Mouse (Mus musculus) heart, embryonic 12.5 days (tissue): ENCODE results near the gene Scml4. TPM values are rescaled to one million over a fixed set of nuclear protein-coding genes. Genes with fewer than 3 reads are reported as not detected.

Experiments
- ATAC-seq: fragments of 200-750 bp; cut with Nextera tagmentation; 2 replicates; pipeline ENCODE4 v1.8.0; 2017; ENCODE audit warnings: moderate TSS enrichment, moderate library complexity; ENCODE audit not compliant: insufficient number of reproducible peaks, low FRiP score
- H3K27ac ChIP-seq: fragments of 300-500 bp; sonication (generic); 2 replicates; pipeline ENCODE4 v1.5.1; 2016; ENCODE audit warnings: mild to moderate bottlenecking, moderate library complexity; ENCODE audit not compliant: poor library complexity, severe bottlenecking
- H3K27me3 ChIP-seq: fragments of 300-500 bp; sonication (generic); replicated peaks from 2 replicates; pipeline ENCODE4 v1.6.1; 2016; ENCODE audit warnings: mild to moderate bottlenecking, moderate library complexity
- H3K36me3 ChIP-seq: fragments of 300-500 bp; sonication (generic); 2 replicates; pipeline ENCODE4 v1.6.1; 2016; ENCODE audit warnings: mild to moderate bottlenecking, moderate library complexity
- H3K4me1 ChIP-seq: fragments of 300-500 bp; sonication (generic); replicated peaks from 2 replicates; pipeline ENCODE4 v1.6.1; 2016; ENCODE audit warnings: mild to moderate bottlenecking
- H3K4me2 ChIP-seq: fragments of 300-500 bp; sonication (generic); 2 replicates; pipeline ENCODE4 v1.6.1; 2016; ENCODE audit warnings: mild to moderate bottlenecking, moderate library complexity
- H3K4me3 ChIP-seq: fragments of 300-500 bp; sonication (generic); 2 replicates; pipeline ENCODE4 v1.5.1; 2016; ENCODE audit warnings: mild to moderate bottlenecking
- H3K9ac ChIP-seq: fragments of 300-500 bp; sonication (generic); 2 replicates; pipeline ENCODE4 v1.6.1; 2016; ENCODE audit warnings: mild to moderate bottlenecking, moderate library complexity
- H3K9me3 ChIP-seq: fragments of 300-500 bp; sonication (generic); replicated peaks from 2 replicates; pipeline ENCODE4 v1.6.1; 2016; ENCODE audit warnings: mild to moderate bottlenecking, moderate library complexity
- WGBS: fragments of 180-500 bp; shearing (Covaris S2); methylation state at CpG from one replicate; pipeline ENCODE4 v1.1.7; 2016; 5-methylcytosine and 5-hydroxymethylcytosine counted together
- polyA plus RNA-seq: library from polyadenylated mRNA; unstranded; fragments of >200 nt; fragmentation: Nextera tagmentation; extraction: Ambion mirVana; gene quantifications from 2 replicates; pipeline ENCODE4 v1.2.1, GENCODE M21; 2016

The Scml4 gene
- polyA plus RNA-seq, 1 experiment from 2014 or later, result 1.0 TPM

- H3K4me2 ChIP-seq, result no peak overlapping the region
- no peaks in the 10 kb centered on the region for H3K9me3 ChIP-seq
- H3K27ac ChIP-seq, result no peak overlapping the region
- WGBS, result 28% methylated on average over 6 of the region's 6 CpGs
- no peaks in the 10 kb centered on the region for H3K27me3 ChIP-seq
- H3K9ac ChIP-seq, result no peak overlapping the region
- H3K4me3 ChIP-seq, result no peak overlapping the region
- no peak for ATAC-seq
- no peaks in the 10 kb centered on the region for H3K36me3 ChIP-seq
- H3K4me1 ChIP-seq, result no peaks in the 10 kb centered on the region
These were observed 26.9 kb downstream of the Scml4 start for GRCm38 (mm10) chr10:42887040-42887439.

DNA sequence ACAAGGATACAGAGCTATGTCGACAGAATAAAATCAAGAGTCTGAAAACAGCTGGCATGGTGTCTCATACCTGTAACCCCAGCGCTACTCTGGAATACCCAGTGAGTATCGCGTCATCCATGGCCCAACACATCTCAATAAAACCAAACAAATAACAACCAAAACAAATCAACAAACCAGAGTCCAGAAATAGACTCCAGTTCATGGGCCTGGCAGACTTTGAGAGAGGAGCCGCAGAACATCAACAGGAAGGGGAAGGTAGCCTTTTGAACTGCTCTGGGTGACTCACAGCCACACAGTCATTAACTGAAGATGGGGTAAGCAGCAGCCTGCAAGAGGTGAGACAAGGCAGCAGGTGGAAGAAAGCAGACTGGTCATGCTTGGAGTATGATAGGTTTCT, 28.1 kb downstream of the Scml4 start:
- no peak overlapping the region for H3K27ac ChIP-seq
- no peaks in the 10 kb centered on the region for H3K36me3 ChIP-seq
- no peak overlapping the region for H3K4me3 ChIP-seq
- H3K9me3 ChIP-seq, result no peaks in the 10 kb centered on the region
- H3K9ac ChIP-seq, result no peak overlapping the region
- no peak for ATAC-seq
- H3K4me1 ChIP-seq, result no peaks in the 10 kb centered on the region
- H3K27me3 ChIP-seq, result no peaks in the 10 kb centered on the region
- WGBS, result 71% methylated on average over 5 of the region's 5 CpGs
- H3K4me2 ChIP-seq, result no peak overlapping the region

GRCm38 (mm10) chr10:42890365-42890764, 30.2 kb downstream of the Scml4 start:
- Histone ChIP-seq H3K4me3 (no peak overlapping the region), H3K4me2 (no peak overlapping the region), H3K27ac (no peak overlapping the region), H3K27me3 (no peaks in the 10 kb centered on the region), H3K4me1 (peaks cover 16% of the 10 kb centered on the region), H3K9me3 (no peaks in the 10 kb centered on the region), H3K36me3 (no peaks in the 10 kb centered on the region), H3K9ac (no peak overlapping the region)
- ATAC-seq, result no peak
- 67% methylated on average over 4 of the region's 4 CpGs for WGBS

DNA sequence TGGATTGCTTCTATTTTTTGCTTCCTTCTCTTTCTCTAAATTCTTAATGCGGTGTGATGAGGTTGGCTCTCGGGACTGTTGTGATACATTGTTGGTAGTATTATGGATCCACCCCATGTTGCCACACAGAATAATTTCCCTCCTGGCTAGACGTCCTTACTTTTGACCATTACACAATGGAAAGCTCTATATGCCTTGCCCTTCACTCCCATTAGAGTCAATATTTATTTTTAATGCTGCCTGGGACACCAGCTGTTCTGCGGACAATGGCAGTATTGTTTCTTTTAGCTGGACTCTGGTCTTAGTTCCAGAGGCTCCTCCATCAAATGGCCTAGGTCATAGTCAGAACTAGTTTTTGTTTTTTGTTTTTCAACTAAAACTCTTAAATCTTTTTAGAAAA, 32.1 kb downstream of the Scml4 start:
- 64% methylated on average over 4 of the region's 4 CpGs for WGBS
- Histone ChIP-seq H3K27me3 (no peaks in the 10 kb centered on the region), H3K27ac (no peak overlapping the region), H3K9ac (no peak overlapping the region), H3K9me3 (no peaks in the 10 kb centered on the region), H3K4me2 (no peak overlapping the region), H3K4me3 (no peak overlapping the region), H3K36me3 (no peaks in the 10 kb centered on the region), H3K4me1 (peaks cover 16% of the 10 kb centered on the region)
- ATAC-seq, result no peak

- no peak overlapping the region for H3K9ac ChIP-seq
- H3K27me3 ChIP-seq, result no peaks in the 10 kb centered on the region
- ATAC-seq, result no peak
- no peaks in the 10 kb centered on the region for H3K36me3 ChIP-seq
- peaks cover 16% of the 10 kb centered on the region for H3K4me1 ChIP-seq
- no peaks in the 10 kb centered on the region for H3K9me3 ChIP-seq
- H3K4me2 ChIP-seq, result no peak overlapping the region
- 64% methylated on average over 4 of the region's 4 CpGs for WGBS
- H3K27ac ChIP-seq, result no peak overlapping the region
- no peak overlapping the region for H3K4me3 ChIP-seq
These were observed 32.8 kb downstream of the Scml4 start for GRCm38 (mm10) chr10:42892987-42893386.

- no peaks in the 10 kb centered on the region for H3K27me3 ChIP-seq
- no peak overlapping the region for H3K27ac ChIP-seq
- H3K4me2 ChIP-seq, result no peak overlapping the region
- no peak for ATAC-seq
- no peak overlapping the region for H3K4me3 ChIP-seq
- H3K9ac ChIP-seq, result no peak overlapping the region
- no peaks in the 10 kb centered on the region for H3K36me3 ChIP-seq
- 53% methylated on average over 8 of the region's 8 CpGs for WGBS
- no peaks in the 10 kb centered on the region for H3K9me3 ChIP-seq
- peaks cover 16% of the 10 kb centered on the region for H3K4me1 ChIP-seq
These were observed 33.7 kb downstream of the Scml4 start for GRCm38 (mm10) chr10:42893857-42894256.

DNA sequence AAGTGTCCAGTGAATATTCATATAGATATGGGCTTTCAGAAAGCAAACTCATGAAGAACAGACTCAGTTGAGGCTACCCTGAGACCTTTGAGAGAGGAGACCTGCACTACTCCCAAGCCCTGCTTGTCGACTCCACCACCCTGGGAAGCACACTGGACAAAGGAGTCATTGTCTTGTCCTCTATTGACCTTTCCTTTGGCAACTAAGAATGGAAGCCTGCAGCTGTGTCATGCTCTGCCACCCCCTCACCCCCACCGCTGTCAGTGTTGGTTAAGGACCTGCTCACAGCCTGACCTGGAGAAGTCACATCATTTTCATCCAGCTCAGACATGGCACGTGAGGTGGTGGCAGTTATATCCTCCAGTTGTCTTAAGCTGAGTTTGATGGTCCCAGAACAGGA, 34.1 kb downstream of the Scml4 start:
- H3K27ac ChIP-seq, result no peak overlapping the region

GRCm38 (mm10) chr10:42894696-42895095, 34.5 kb downstream of the Scml4 start:
- H3K36me3 ChIP-seq, result no peaks in the 10 kb centered on the region
- no peaks in the 10 kb centered on the region for H3K9me3 ChIP-seq
- 38% methylated on average over 7 of the region's 7 CpGs for WGBS
- peaks cover 16% of the 10 kb centered on the region for H3K4me1 ChIP-seq
- no peaks in the 10 kb centered on the region for H3K27me3 ChIP-seq
- H3K4me2 ChIP-seq, result no peak overlapping the region
- H3K4me3 ChIP-seq, result no peak overlapping the region
- no peak overlapping the region for H3K27ac ChIP-seq
- no peak for ATAC-seq
- no peak overlapping the region for H3K9ac ChIP-seq

More for the DNA sequence above, 34.1 kb downstream of the Scml4 start:
- Histone ChIP-seq H3K4me1 (peaks cover 16% of the 10 kb centered on the region), H3K4me2 (no peak overlapping the region), H3K9ac (no peak overlapping the region), H3K27me3 (no peaks in the 10 kb centered on the region), H3K36me3 (no peaks in the 10 kb centered on the region), H3K4me3 (no peak overlapping the region), H3K9me3 (no peaks in the 10 kb centered on the region)
- WGBS, result 56% methylated on average over 3 of the region's 3 CpGs
- no peak for ATAC-seq

GRCm38 (mm10) chr10:42896621-42897020, 36.5 kb downstream of the Scml4 start:
- ATAC-seq, result no peak
- H3K9ac ChIP-seq, result no peak overlapping the region
- no peaks in the 10 kb centered on the region for H3K27me3 ChIP-seq
- no peak overlapping the region for H3K27ac ChIP-seq
- no peak overlapping the region for H3K4me3 ChIP-seq
- no peaks in the 10 kb centered on the region for H3K9me3 ChIP-seq
- no peaks in the 10 kb centered on the region for H3K36me3 ChIP-seq
- H3K4me2 ChIP-seq, result no peak overlapping the region
- WGBS, result 80% methylated on average over 3 of the region's 3 CpGs
- H3K4me1 ChIP-seq, result peaks cover 16% of the 10 kb centered on the region

- H3K9ac ChIP-seq, result no peak overlapping the region
- H3K4me3 ChIP-seq, result no peak overlapping the region
- ATAC-seq, result no peak
- H3K9me3 ChIP-seq, result no peaks in the 10 kb centered on the region
- H3K4me2 ChIP-seq, result no peak overlapping the region
- H3K36me3 ChIP-seq, result no peaks in the 10 kb centered on the region
- no peaks in the 10 kb centered on the region for H3K27me3 ChIP-seq
- H3K27ac ChIP-seq, result no peak overlapping the region
- 78% methylated on average over 4 of the region's 4 CpGs for WGBS
- H3K4me1 ChIP-seq, result peaks cover 16% of the 10 kb centered on the region
These were observed 37.0 kb downstream of the Scml4 start for GRCm38 (mm10) chr10:42897166-42897565.

DNA sequence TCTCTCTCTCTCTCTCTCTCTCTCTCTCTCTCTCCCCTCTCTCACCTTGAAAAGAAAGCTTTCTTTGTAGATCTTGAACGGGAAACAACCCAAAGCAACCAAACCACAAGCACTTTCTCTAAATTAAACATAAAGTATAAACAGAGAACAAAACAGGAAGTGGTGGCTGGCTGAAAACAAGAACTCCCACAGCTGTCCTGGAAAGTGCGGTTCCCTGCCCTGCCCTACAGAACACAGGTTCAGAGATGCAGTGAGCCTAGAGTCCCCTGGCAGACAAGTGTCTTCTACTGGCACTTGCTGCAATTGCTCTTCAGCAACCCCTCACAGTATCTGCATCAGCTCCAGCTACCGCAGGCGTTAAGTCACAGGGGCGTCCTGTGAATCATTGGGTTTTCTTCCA, 37.5 kb downstream of the Scml4 start:
- WGBS, result 73% methylated on average over 5 of the region's 5 CpGs
- Histone ChIP-seq H3K9ac (no peak overlapping the region), H3K27ac (no peak overlapping the region), H3K27me3 (no peaks in the 10 kb centered on the region), H3K4me3 (no peak overlapping the region), H3K4me1 (peaks cover 16% of the 10 kb centered on the region), H3K9me3 (no peaks in the 10 kb centered on the region), H3K4me2 (no peak overlapping the region), H3K36me3 (no peaks in the 10 kb centered on the region)
- ATAC-seq, result no peak

GRCm38 (mm10) chr10:42901361-42901760, 41.2 kb downstream of the Scml4 start:
- 71% methylated on average over 4 of the region's 4 CpGs for WGBS
- no peaks in the 10 kb centered on the region; the same call in 1 of the 2 replicates for H3K9me3 ChIP-seq
- H3K27ac ChIP-seq, result no peak overlapping the region
- H3K4me2 ChIP-seq, result no peak overlapping the region
- H3K27me3 ChIP-seq, result no peaks in the 10 kb centered on the region
- H3K4me3 ChIP-seq, result no peak overlapping the region
- H3K4me1 ChIP-seq, result no peaks in the 10 kb centered on the region
- no peaks in the 10 kb centered on the region for H3K36me3 ChIP-seq
- H3K9ac ChIP-seq, result no peak overlapping the region
- no peak for ATAC-seq
